Mouse (Mus musculus): ENCODE measurements around the gene Thrb. TPM values are rescaled to one million over a fixed set of nuclear protein-coding genes. Genes with fewer than 3 reads are reported as not detected.
A peak's percentile ranks its signal among the peaks of the same experiment; 100 is the strongest.

Thrb gene
- polyA plus RNA-seq, 1 experiment = 5.4 TPM

DNA sequence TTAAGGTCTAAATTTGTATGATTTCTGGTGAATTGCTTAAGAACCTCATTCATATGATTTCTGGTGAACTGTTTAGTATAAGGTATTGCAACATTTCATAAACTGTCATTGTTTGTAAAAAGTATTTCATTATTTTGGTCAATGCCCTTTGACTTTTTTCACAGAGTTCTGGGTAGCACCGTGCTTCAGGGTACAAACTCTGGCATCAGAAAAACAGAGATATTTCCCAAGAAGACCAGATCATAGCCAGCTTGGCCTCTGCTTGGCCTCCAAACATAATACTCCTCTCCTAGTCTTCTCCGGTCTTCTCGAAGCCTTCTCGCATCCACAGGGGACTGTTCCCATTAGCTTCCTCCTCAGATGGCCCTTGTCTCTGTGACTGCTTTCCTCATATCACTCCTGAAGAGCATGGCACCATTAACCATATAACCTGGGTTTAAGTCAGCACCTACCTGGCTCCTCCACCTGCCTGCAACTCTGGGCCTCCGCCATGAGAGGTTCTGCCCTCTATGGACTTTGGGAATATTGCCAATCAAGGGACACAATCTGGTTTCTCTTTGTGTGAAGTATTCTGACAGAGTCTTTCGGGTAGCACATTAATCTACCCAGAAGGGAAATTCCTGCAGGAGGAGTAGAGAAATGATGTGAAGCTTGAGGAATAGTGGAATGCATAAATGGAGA is 239.8 kb downstream of the Thrb start:
- H3K27me3 ChIP-seq (ENCODE audit: control insufficient read depth, insufficient read depth, low read length) = no peaks in the 10 kb centered on the region
- WGBS = 56% methylated on average over 6 of the region's 6 CpGs
- peak in 1 of 2 experiments; percentile 14 for DNase-seq
- H3K4me1 ChIP-seq (ENCODE audit: control insufficient read depth, insufficient read depth, low read length) = no peaks in the 10 kb centered on the region
- TF ChIP-seq POLR2A (IDR thresholded peaks at IDR 0.05; ENCODE audit: borderline replicate concordance, insufficient read depth, low read length) (no peak), CTCF (IDR thresholded peaks at IDR 0.05; ENCODE audit: borderline replicate concordance, insufficient read depth, low read depth, low read length) (no peak)
- no peak overlapping the region for H3K27ac ChIP-seq (ENCODE audit: insufficient read depth, low read length)
- no peak overlapping the region for H3K4me3 ChIP-seq (replicated peaks; ENCODE audit: insufficient read depth, low read depth, low read length)

- H3K27me3 ChIP-seq (ENCODE audit: control insufficient read depth, insufficient read depth, low read length) = no peaks in the 10 kb centered on the region
- WGBS = 12% methylated on average over 3 of the region's 3 CpGs
- H3K4me1 ChIP-seq (ENCODE audit: control insufficient read depth, insufficient read depth, low read length) = no peaks in the 10 kb centered on the region
- H3K27ac ChIP-seq (ENCODE audit: insufficient read depth, low read length) = no peak overlapping the region
- DNase-seq = peak; percentile 18 to 48
- H3K4me3 ChIP-seq (replicated peaks; ENCODE audit: insufficient read depth, low read depth, low read length) = no peak overlapping the region
- no peak for TF ChIP-seq POLR2A (IDR thresholded peaks at IDR 0.05; ENCODE audit: borderline replicate concordance, insufficient read depth, low read length)
- TF ChIP-seq CTCF (IDR thresholded peaks at IDR 0.05; ENCODE audit: borderline replicate concordance, insufficient read depth, low read depth, low read length) = no peak
Measured at GRCm38 (mm10) chr14:17900414-17900795, 240.3 kb downstream of the Thrb start.

DNA sequence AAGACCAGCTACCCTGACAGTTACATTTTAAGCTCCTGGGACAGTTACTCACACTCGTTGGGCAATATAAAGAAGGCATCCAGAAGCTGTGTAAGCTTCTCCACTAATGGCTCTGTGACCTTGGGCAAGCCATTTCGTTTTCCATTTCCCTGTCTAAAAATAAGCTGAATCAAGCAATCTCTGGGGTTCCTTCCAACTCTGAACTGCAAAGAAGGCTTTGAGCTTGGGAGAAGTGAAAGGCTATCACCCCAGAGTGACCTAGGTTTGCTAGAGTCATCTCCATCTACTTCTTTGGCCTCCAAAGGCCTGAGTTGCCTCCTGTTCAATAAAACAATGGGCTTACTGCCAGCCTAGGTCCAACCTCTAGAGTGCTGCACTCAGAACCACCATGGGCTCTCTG is 242.4 kb downstream of the Thrb start:
- no peaks in the 10 kb centered on the region for H3K27me3 ChIP-seq (ENCODE audit: control insufficient read depth, insufficient read depth, low read length)
- TF ChIP-seq POLR2A (IDR thresholded peaks at IDR 0.05; ENCODE audit: borderline replicate concordance, insufficient read depth, low read length) = no peak
- TF ChIP-seq CTCF (IDR thresholded peaks at IDR 0.05; ENCODE audit: borderline replicate concordance, insufficient read depth, low read depth, low read length) = no peak
- WGBS = 86% methylated on average over 2 of the region's 2 CpGs

GRCm38 (mm10) chr14:17903121-17903520 is 243.1 kb downstream of the Thrb start:
- Histone ChIP-seq H3K4me3 (replicated peaks; ENCODE audit: insufficient read depth, low read depth, low read length) (no peak overlapping the region), H3K27me3 (ENCODE audit: control insufficient read depth, insufficient read depth, low read length) (no peaks in the 10 kb centered on the region), H3K27ac (ENCODE audit: insufficient read depth, low read length) (no peak overlapping the region), H3K4me1 (ENCODE audit: control insufficient read depth, insufficient read depth, low read length) (no peaks in the 10 kb centered on the region)
- no peak for DNase-seq
- TF ChIP-seq POLR2A (IDR thresholded peaks at IDR 0.05; ENCODE audit: borderline replicate concordance, insufficient read depth, low read length) (no peak), CTCF (IDR thresholded peaks at IDR 0.05; ENCODE audit: borderline replicate concordance, insufficient read depth, low read depth, low read length) (no peak)
- WGBS = 81% methylated on average over 2 of the region's 2 CpGs

More for the DNA sequence above, 242.4 kb downstream of the Thrb start:
- H3K4me1 ChIP-seq (ENCODE audit: control insufficient read depth, insufficient read depth, low read length) = no peaks in the 10 kb centered on the region
- no peak overlapping the region for H3K27ac ChIP-seq (ENCODE audit: insufficient read depth, low read length)
- no peak for DNase-seq
- no peak overlapping the region for H3K4me3 ChIP-seq (replicated peaks; ENCODE audit: insufficient read depth, low read depth, low read length)

GRCm38 (mm10) chr14:17904554-17904953 is 244.5 kb downstream of the Thrb start:
- Histone ChIP-seq H3K4me1 (ENCODE audit: control insufficient read depth, insufficient read depth, low read length) (no peaks in the 10 kb centered on the region), H3K27me3 (ENCODE audit: control insufficient read depth, insufficient read depth, low read length) (no peaks in the 10 kb centered on the region), H3K4me3 (replicated peaks; ENCODE audit: insufficient read depth, low read depth, low read length) (no peak overlapping the region), H3K27ac (ENCODE audit: insufficient read depth, low read length) (no peak overlapping the region)
- DNase-seq = no peak
- 94% methylated on average over 1 of the region's 1 CpGs for WGBS
- no peak for TF ChIP-seq POLR2A (IDR thresholded peaks at IDR 0.05; ENCODE audit: borderline replicate concordance, insufficient read depth, low read length)
- TF ChIP-seq CTCF (IDR thresholded peaks at IDR 0.05; ENCODE audit: borderline replicate concordance, insufficient read depth, low read depth, low read length) = peak; percentile 29; the same call in 1 of the 2 replicates

DNA sequence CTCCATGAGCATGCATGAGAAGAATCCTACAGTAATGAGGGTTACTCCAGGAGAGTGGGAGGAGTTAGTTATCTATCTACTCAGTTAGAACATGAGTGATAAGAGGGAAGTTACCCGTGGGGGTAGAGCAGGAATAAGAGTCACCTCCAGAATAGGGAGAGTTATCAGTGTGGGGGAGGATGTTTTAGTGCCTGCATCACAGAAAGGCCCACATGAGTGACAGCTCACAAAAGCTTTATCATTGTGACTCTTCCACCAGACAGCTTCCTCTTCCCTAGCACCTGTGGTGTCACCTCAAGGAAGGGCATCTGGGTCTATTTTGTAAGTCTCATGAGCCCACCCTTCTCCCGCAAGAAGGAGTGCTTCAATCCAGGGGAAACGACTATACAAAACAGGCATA is 245.6 kb downstream of the Thrb start:
- no peak overlapping the region for H3K4me3 ChIP-seq (replicated peaks; ENCODE audit: insufficient read depth, low read depth, low read length)
- H3K27me3 ChIP-seq (ENCODE audit: control insufficient read depth, insufficient read depth, low read length) = no peaks in the 10 kb centered on the region
- TF ChIP-seq CTCF (IDR thresholded peaks at IDR 0.05; ENCODE audit: borderline replicate concordance, insufficient read depth, low read depth, low read length) (no peak), POLR2A (IDR thresholded peaks at IDR 0.05; ENCODE audit: borderline replicate concordance, insufficient read depth, low read length) (no peak)
- 88% methylated on average over 3 of the region's 3 CpGs for WGBS
- H3K27ac ChIP-seq (ENCODE audit: insufficient read depth, low read length) = no peak overlapping the region
- no peak for DNase-seq
- no peaks in the 10 kb centered on the region for H3K4me1 ChIP-seq (ENCODE audit: control insufficient read depth, insufficient read depth, low read length)

DNA sequence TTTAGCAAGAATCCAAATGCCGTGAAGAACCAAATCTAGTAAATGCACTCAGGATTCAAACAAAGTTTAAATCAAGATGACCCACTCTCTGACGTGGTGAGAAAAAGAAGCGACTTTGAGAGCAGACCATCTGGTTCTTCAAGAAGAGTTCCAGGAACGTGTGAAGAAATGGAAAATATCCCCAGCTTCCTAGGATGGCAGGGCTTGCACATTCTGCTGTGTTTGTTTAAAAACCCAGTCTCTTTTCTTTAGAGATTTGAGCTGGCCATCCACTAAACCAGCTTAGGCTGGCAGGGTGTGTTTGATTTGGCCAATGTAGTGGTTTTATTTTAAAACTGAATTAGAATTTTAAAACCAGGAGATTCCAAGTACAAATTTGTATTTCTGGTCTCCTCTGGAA is 246.9 kb downstream of the Thrb start:
- H3K27ac ChIP-seq (ENCODE audit: insufficient read depth, low read length) = no peak overlapping the region

GRCm38 (mm10) chr14:17911157-17911556 is 251.1 kb downstream of the Thrb start:
- DNase-seq = no peak
- Histone ChIP-seq H3K27ac (ENCODE audit: insufficient read depth, low read length) (no peak overlapping the region), H3K4me3 (replicated peaks; ENCODE audit: insufficient read depth, low read depth, low read length) (no peak overlapping the region), H3K27me3 (ENCODE audit: control insufficient read depth, insufficient read depth, low read length) (no peaks in the 10 kb centered on the region), H3K4me1 (ENCODE audit: control insufficient read depth, insufficient read depth, low read length) (no peaks in the 10 kb centered on the region)
- TF ChIP-seq POLR2A (IDR thresholded peaks at IDR 0.05; ENCODE audit: borderline replicate concordance, insufficient read depth, low read length) = no peak
- TF ChIP-seq CTCF (IDR thresholded peaks at IDR 0.05; ENCODE audit: borderline replicate concordance, insufficient read depth, low read depth, low read length) = no peak
- 93% methylated on average over 3 of the region's 3 CpGs for WGBS

More for the DNA sequence above, 246.9 kb downstream of the Thrb start:
- Histone ChIP-seq H3K4me1 (ENCODE audit: control insufficient read depth, insufficient read depth, low read length) (no peaks in the 10 kb centered on the region), H3K27me3 (ENCODE audit: control insufficient read depth, insufficient read depth, low read length) (no peaks in the 10 kb centered on the region), H3K4me3 (replicated peaks; ENCODE audit: insufficient read depth, low read depth, low read length) (no peak overlapping the region)
- TF ChIP-seq POLR2A (IDR thresholded peaks at IDR 0.05; ENCODE audit: borderline replicate concordance, insufficient read depth, low read length) = no peak
- 62% methylated on average over 4 of the region's 4 CpGs for WGBS
- no peak for DNase-seq
